Mouse (Mus musculus) monocyte, adult 5-6 weeks (primary cell): ENCODE measurements around the gene Sgcg. TPM values are rescaled to one million over a fixed set of nuclear protein-coding genes. Genes with fewer than 3 reads are reported as not detected.
A peak's percentile ranks its signal among the peaks of the same experiment; 100 is the strongest.

ENCODE experiments used
- ATAC-seq: fragments of 153-309, 156-312 bp; replicated peaks from 2 replicates; pipeline ENCODE4 v1.8.0; 2017; ENCODE audit warnings: mild to moderate bottlenecking; ENCODE audit not compliant: low TSS enrichment, insufficient number of reproducible peaks, severe bottlenecking, poor library complexity, low FRiP score
- total RNA-seq: library from RNA; stranded (forward); fragments of 200-1000, 200-491, 200-594 nt; gene quantifications from 3 replicates; pipeline ENCODE4 v1.2.3, GENCODE M21; 2017

Gene Sgcg
- total RNA-seq, 1 experiment from 2014 or later: not detected

DNA sequence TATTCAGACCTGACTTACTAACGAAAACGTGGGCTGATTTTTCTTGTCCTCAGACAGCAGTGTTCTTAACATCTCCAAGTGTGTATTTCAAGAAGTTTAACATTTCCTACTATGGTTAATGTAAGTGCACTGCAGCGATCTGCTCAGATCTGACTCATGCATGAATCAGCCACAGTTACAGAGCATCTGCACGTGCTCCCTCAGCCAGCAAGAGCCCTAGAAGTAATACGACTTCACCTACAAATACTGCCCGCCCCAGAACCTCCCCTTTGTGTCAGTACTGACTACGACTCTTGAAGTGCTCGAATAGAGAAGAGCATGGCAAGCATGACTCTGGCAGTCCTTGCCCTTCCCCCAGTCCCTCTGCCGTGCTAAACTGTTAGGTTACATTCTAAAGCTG is 19.5 kb downstream of the Sgcg start:
- ATAC-seq: no peak

DNA sequence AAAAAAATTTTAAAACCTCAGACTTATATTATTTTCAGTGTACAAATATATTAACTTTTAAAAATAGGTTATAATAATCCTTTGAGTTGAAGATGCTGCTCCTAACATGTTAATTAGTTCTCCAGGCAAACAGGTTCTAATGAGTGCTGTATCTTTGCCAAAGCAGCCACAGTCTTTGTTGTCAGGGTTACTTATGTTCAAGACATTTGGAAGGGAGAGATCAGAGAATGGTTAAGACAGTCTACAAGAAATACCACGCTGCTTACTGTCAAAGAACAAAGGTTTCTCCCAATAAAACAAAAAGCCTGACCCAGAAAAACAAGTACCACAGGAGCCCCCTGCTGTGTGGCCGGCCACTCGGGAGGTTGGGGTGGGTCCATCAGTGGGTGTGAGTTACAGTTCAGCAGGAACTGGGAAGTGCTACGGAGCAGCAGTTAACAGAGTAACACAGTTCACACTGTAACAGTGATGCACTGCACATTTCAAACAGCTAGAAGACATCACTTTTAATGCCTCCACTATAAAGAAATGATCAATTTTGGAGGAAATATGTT is 21.1 kb downstream of the Sgcg start:
- no peak for ATAC-seq

DNA sequence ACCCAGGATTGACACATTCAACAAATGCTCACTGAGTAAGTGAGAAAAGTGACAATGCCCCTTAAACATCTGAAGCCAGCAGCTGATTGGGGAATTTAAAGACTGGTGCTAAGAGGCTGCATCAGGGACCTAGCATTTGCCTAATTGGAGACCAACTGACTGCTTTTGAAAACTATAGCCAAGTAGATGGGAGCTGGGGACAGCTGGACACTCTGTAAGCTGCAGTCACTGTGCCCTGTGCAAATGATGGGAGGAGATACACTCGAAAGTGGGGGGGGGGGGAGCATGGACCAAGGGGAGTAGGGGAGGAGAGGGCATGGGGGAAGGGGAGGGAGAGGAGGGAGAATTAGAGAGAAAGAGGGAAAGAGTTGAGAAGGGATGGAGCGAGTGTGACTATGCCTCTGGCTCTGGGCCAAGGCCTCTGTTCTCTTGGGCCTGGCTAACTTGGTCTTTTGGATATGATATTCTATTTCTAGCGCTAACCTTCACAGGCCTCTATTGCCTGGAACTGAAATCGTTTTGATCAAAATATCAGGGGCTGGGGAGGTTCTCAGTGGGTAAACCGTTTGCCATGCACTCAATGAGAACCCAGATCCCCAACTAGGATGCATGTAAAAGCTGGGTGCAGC is 22.3 kb downstream of the Sgcg start:
- no peak for ATAC-seq

GRCm38 (mm10) chr14:61232016-61232568 is 26.2 kb downstream of the Sgcg start:
- no peak for ATAC-seq

- ATAC-seq: no peak
Observed at GRCm38 (mm10) chr14:61230179-61230578, 28.1 kb downstream of the Sgcg start.

DNA sequence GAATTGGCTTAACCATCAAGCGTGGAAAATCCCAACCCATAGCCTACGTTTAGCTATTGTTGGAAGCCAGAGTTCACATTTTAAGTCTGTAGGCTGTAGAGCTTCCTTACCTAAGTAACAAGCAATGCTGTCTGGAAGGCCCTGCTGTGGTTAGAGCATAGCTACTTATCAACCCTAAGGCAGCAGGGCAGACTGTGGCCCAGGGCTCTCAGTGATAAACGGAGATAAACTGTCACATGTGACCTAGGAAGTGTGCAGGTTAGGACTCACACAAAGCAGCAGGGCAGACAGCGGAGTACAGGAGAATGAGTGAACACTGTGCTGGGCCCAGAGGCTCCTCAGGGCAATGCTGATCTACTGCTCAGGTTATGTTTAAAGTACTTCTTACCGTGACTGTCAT is 28.5 kb downstream of the Sgcg start:
- no peak for ATAC-seq

GRCm38 (mm10) chr14:61226151-61226550 is 32.1 kb downstream of the Sgcg start:
- ATAC-seq: no peak

DNA sequence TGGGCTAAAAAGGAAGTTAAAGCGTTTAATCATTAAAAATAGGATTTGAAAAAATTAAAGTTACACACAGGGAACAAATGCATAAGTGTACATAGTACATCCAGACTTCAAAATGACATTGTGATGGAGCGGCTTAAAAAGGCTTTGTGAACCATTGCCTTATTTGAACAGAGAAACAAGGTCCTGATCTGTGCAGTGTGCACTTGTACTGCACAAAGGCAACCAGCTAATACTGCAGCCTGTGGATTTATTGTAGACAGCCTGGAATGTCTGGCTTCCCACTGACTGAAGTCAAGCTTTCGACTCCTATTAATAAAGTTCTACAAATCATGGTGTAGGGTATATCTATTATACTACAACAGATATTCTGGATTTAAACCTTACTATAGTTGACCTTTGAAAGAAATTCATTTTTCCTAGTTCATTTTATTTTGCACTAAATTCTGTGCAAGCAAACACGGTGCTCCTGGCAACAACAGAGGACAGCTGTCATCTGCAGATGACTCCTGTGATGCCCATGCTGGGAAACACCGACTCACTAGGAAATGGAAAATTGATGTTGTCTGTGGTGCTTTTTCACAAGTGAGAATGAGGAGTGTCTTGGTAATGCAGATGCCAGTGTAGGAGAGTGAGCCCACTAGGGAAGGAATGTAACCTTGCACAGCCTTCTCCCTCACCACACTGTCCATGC is 33.8 kb downstream of the Sgcg start:
- ATAC-seq: no peak

GRCm38 (mm10) chr14:61223740-61224139 is 34.5 kb downstream of the Sgcg start:
- no peak for ATAC-seq

- ATAC-seq: no peak
Observed at GRCm38 (mm10) chr14:61222506-61222905, 35.8 kb downstream of the Sgcg start.

DNA sequence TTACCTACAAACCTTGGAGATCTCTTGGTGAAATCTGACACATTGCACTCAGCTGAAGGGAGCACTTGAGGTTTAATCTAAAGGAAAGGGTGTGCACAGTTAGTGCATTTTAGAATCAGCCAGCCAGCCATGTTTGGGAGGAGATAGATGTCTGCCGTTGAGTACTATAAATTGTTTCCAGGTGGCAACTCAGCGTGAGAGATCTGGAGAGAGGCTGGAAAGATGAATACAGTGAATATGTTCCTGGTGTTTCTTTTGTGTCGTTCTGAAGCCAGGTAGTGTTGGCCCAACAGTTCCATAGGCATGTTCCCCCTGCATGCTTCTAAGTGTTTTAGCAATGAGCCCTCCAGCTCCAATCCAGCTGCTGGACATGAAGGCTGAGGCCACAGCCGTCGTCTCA is 37.1 kb downstream of the Sgcg start:
- no peak for ATAC-seq

DNA sequence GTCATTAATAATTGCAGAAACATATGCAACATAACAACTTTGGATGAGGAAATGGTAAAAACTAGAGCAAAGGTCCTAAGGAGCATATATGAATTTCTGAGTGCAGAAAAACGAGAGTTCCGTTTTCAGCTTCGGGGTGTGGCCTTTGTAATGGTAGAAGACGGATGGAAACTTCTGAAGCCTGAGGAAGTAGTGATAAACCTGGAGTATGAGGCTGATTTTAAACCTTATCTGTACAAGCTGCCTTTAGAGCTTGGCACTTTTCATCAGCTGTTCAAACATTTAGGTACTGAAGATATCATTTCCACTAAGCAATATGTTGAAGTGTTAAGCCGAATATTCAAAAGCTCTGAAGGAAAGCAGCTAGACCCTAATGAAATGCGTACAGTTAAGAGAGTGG is 46.5 kb downstream of the Sgcg start:
- no peak for ATAC-seq

- ATAC-seq: no peak
Observed at GRCm38 (mm10) chr14:61210111-61210510, 48.2 kb downstream of the Sgcg start.

- no peak for ATAC-seq
Observed at GRCm38 (mm10) chr14:61194416-61194815, 63.9 kb downstream of the Sgcg start.

DNA sequence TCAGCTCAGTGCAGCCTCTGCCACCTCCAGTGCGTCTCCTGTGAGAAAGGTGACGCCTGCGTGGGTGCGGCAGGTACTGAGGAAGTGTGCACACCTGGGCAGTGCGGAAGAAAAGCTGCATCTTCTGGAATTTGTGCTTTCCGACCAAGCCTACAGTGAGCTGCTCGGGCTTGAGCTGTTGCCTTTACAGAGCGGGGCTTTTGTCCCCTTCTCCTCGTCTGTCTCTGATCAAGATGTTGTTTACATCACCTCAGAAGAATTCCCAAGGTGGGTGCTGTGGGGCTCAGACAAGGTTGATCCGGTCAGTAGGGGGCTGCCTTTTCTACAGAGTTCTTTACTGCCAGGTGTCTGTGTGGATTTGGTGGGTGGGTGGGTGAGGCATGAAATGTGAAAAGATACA is 66.0 kb downstream of the Sgcg start:
- no peak for ATAC-seq

GRCm38 (mm10) chr14:61191904-61192303 is 66.4 kb downstream of the Sgcg start:
- ATAC-seq: no peak

- 0 out of 2 replicates have a peak, but pooled peaks have one; percentile 19 for ATAC-seq
Observed at GRCm38 (mm10) chr14:61173229-61173628, 85.1 kb downstream of the Sgcg start.

- ATAC-seq: peak; percentile 98
Observed at GRCm38 (mm10) chr14:61172548-61173158, 85.6 kb downstream of the Sgcg start.

GRCm38 (mm10) chr14:61171261-61171970 is 86.9 kb downstream of the Sgcg start:
- no peak for ATAC-seq
